Mouse (Mus musculus) heart, postnatal 4 days (tissue): ENCODE measurements around the gene Plekhg2. TPM values are rescaled to one million over a fixed set of nuclear protein-coding genes. Genes with fewer than 3 reads are reported as not detected.

Experiments used
- DNase-seq: peaks from one replicate; pipeline ENCODE4 v3.0.0; 2021
- total RNA-seq, 2 experiments: library from RNA; stranded (reverse); gene quantifications; 2 replicates each; pipeline ENCODE4 v1.2.3; 2021

The Plekhg2 gene
- total RNA-seq, 2 experiments from 2014 or later, result 42.1 to 42.9 TPM

GRCm38 (mm10) chr7:28367663-28368275 lies 4.6 kb downstream of the Plekhg2 start:
- no peak for DNase-seq

DNA sequence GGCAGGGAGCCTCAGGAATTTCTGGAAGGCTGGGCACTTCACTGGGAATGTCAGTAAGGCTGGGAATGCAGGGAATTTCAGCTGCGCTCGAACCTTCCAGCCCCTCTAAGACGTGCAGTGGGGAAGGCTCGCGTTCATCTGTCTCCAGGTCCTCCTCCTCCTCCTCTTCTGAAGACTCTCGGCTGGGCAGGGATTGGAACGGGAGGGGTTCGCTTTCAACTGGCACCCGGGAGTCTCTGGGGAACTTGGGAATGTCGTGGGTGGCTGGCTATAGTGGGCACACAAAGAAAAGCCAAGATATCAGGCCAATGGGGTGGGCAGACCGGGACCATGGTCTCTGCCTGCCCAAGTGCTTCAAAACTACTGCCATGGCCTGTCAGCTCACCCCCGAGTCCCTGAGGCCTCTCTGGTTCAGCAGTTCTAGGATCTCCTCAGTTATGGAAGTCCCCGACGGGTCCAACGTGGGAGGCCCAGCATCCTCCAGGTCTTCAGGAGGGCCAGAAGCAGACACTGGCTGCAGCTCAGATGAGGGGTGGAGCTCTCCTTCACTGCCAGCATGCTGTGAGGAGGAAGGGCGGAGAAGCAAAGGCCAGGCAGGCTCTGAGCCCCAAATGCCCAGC lies 9.8 kb downstream of the Plekhg2 start:
- DNase-seq, result no peak

DNA sequence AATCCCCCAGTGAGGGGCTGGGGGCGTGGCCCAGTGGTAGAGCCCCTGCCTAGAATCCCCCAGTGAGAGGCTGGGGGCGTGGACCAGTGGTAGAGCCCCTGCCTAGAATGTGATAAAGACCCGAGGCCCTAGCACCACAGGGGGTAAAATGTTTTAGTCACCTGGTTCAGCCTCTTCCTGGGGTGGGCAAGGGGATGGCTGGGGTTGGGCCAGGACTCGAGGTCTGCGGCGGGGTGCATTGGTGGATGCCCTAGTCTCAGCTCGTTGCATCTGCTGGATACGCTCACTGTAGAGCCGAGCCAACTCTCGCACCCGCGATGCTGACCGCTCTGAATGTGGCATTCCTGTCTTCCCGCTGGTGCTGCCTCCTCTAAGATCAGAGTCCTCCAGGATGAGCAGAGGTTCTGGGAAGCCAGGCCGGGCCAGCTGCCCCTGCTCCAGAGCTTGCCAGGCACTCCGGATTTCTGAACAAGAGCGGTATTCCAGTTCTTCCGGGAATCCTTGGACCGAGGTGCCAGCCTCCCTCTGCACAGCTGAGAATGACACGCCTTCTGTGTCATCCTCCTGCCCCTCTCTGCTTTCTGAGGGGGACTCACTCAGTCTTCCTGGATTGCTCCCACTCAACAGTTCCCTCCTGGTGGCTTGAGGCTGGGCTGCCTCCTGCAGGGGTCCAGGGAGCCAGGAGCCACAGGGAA lies 10.6 kb downstream of the Plekhg2 start:
- DNase-seq, result no peak

GRCm38 (mm10) chr7:28360291-28360690 lies 12.1 kb downstream of the Plekhg2 start:
- no peak for DNase-seq

GRCm38 (mm10) chr7:28359854-28360253 lies 12.5 kb downstream of the Plekhg2 start:
- DNase-seq, result no peak

DNA sequence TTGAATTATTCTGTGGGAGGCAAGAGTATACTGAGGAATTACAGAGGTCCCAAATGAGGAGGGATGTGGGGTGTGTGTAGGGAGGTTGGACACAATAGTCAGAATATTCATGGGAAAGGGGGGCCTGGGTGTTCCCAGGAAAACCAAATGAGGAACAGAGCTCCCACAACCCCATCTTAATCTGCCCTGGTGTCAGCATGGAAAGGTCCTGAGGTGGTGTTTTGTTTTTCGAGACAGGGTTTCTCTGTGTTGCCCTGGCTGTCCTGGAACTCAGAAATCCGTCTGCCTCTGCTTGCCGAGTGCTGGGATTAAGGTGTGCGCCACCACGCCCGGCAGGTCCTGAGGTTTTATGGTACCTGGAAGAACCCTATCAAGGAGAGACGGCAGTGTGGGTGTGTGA lies 14.0 kb downstream of the Plekhg2 start:
- no peak for DNase-seq

GRCm38 (mm10) chr7:28357984-28358383 lies 14.4 kb downstream of the Plekhg2 start:
- no peak for DNase-seq

DNA sequence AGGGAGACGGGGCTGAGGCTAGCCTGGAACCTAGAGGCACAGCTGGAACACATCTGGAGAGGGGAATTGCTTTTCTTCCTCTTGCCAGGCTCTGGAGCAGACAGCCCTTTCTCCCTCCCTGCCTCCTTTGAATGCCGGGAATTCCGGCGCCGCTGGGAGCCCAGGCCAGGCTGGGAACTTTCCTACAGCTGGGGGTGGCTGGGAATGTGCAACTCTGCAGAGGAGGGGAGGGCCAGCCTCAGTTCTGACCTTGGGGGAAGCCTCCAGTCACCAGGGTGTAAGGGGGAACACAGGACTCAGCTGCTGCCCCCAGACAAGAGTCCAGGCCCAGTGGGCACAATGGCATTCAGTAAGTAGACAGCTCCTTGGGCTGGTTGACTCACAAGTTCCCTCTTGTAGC lies 15.4 kb downstream of the Plekhg2 start:
- peak; percentile 80 for DNase-seq

- DNase-seq, result no peak
Observed at GRCm38 (mm10) chr7:28355221-28355620, 17.2 kb downstream of the Plekhg2 start.

DNA sequence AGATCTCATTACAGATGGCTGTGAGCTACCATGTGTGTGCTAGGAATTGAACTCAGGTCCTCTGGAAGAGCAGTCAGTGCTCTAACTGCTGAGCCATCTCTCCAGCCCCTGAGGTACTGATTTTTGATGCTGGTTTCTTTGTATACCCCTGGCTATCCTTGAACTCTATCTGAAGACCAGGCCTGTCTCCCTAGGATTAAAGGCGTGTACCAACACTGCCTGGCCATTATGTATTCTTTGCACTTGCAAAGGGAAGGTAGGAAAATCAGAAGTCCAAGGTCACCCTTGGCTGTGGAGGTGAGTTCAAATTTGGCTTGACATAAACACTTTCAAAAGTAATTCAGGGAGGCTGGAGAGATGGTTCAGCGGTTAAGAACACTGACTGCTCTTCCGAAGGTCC lies 17.8 kb downstream of the Plekhg2 start:
- DNase-seq, result no peak

GRCm38 (mm10) chr7:28354113-28354581 lies 18.3 kb downstream of the Plekhg2 start:
- no peak for DNase-seq

- no peak for DNase-seq
Observed at GRCm38 (mm10) chr7:28353267-28353666, 19.1 kb downstream of the Plekhg2 start.

- DNase-seq, result no peak
Observed at GRCm38 (mm10) chr7:28351676-28352191, 20.7 kb downstream of the Plekhg2 start.

DNA sequence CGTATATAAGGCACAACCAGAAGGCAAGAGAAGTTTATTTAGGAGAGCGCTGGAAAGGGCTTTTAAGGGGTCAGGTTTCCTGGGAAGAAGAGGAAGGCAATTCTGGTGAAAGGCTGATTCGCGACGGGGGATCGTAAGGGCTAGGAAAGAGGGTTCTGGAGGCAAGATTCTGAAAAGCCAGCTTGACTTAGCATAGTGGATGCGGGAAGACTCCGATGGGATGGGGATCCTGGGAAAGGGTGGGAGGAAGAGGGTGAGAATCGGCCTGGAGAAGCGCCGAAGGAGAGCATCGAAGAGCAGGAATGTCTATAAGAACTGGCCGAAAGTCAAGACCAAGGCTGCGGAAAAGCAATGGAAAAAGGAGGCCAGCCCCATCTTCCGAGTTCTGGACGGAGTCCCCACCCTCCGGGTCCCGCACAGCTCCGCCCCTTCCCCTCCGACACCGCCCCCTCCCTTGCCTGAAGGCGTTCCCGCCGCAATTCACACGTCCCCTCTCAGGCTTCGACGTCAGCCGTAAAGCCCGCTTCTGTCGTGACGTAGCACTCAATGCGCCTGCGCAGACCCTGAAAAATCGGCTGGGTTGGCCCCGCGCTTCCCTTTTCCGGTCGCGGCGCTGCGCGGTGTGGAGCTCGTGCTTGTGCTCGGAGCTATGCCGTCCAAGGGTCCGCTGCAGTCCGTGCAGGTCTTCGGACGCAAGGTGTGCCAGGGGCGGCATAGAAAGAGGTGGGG lies 22.1 kb downstream of the Plekhg2 start, which contains the start of gene Rps16:
TSS of gene Rps16 (plus strand) at position 498 of the 729 bp plus-strand sequence.
- peak; percentile 100 for DNase-seq

- no peak for DNase-seq
Observed at GRCm38 (mm10) chr7:28348601-28349000, 23.8 kb downstream of the Plekhg2 start.

- no peak for DNase-seq
Observed at GRCm38 (mm10) chr7:28347746-28348145, 24.7 kb downstream of the Plekhg2 start.

GRCm38 (mm10) chr7:28344637-28345036 lies 27.8 kb downstream of the Plekhg2 start:
- peak; percentile 70 for DNase-seq

DNA sequence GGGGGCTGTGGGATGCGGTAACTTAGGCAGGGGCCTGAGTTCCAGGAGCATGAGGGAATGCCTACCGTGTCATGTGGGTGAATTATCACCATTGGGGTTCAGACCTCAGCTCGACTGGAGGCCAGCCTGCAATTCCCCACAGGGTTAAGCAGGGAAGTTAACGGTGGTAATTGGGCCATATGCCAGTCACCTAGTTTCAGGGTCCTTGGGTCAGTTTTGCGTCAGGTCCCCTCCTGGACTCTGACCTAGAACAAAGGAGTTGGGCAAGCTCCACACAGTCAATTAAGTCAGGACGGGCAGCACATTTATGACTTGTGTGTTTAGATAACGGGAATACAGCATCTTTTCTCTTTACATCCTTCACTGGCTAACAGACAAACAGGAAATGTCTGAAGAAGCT lies 31.0 kb downstream of the Plekhg2 start:
- DNase-seq, result no peak

- peak; percentile 70 for DNase-seq
Observed at GRCm38 (mm10) chr7:28339213-28339917, 33.0 kb downstream of the Plekhg2 start.

GRCm38 (mm10) chr7:28338108-28338998 lies 34.0 kb downstream of the Plekhg2 start, which contains the start of gene Supt5:
Gene Supt5 (minus strand): TSS chr7:28338746.
- DNase-seq, result peak; percentile 98

DNA sequence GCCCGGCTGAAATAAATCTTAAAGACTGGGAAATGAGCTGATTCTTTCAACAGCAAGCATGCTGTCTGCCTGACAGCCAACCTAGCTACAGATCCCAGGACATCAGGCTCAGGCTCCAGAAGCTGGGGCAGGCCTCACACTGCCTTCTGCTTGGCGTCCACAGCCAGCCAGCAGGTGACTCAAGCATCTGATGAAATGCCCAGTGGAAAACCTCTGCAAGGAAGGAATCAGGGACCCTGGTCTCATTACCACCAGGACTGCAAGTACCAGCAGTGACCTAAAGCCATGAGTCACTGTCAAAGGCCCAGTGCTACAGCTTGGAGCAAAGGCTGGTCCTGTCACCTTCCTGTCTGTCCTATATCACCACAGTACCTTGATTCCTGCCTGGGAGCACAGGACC lies 36.9 kb downstream of the Plekhg2 start:
- DNase-seq, result no peak
